Mouse (Mus musculus): Measurements from ENCODE around the gene Agpat3.

GRCm38 (mm10) chr10:78329305-78329704 lies 23.0 kb downstream of the Agpat3 start:
- no peak for TF ChIP-seq CHD2 (IDR thresholded peaks at IDR 0.05; ENCODE audit: low read depth, low read length)
- TF ChIP-seq ZNF384 (IDR thresholded peaks at IDR 0.05; ENCODE audit: low read depth, low read length) = no peak
- TF ChIP-seq ZC3H11A (IDR thresholded peaks at IDR 0.05; ENCODE audit: borderline replicate concordance, low read depth, low read length) = no peak
